Mouse (Mus musculus) embryonic facial prominence, embryonic 12.5 days (tissue): ENCODE data around the gene Olfr701. TPM values are rescaled to one million over a fixed set of nuclear protein-coding genes. Genes with fewer than 3 reads are reported as not detected.

Source experiments
- ATAC-seq: fragments of 200-750 bp; cut with Nextera tagmentation; 2 replicates; pipeline ENCODE4 v1.8.0; 2017; ENCODE audit not compliant: insufficient number of reproducible peaks, insufficient read depth, low FRiP score, low TSS enrichment
- H3K27ac ChIP-seq: fragments of 300-500 bp; sonication (generic); 2 replicates; pipeline ENCODE4 v1.5.1; 2016; ENCODE audit warnings: mild to moderate bottlenecking
- H3K27me3 ChIP-seq: fragments of 300-500 bp; sonication (generic); 2 replicates; pipeline ENCODE4 v1.6.1; 2016; ENCODE audit warnings: mild to moderate bottlenecking, moderate library complexity
- H3K36me3 ChIP-seq: fragments of 300-500 bp; sonication (generic); 2 replicates; pipeline ENCODE4 v1.6.1; 2016; ENCODE audit warnings: mild to moderate bottlenecking
- H3K4me1 ChIP-seq: fragments of 300-500 bp; sonication (generic); 2 replicates; pipeline ENCODE4 v1.6.1; 2016
- H3K4me2 ChIP-seq: fragments of 300-500 bp; sonication (generic); replicated peaks from 2 replicates; pipeline ENCODE4 v1.6.1; 2016; ENCODE audit warnings: mild to moderate bottlenecking, moderate library complexity
- H3K4me3 ChIP-seq: fragments of 300-500 bp; sonication (generic); 2 replicates; pipeline ENCODE4 v1.5.1; 2016; ENCODE audit warnings: mild to moderate bottlenecking
- H3K9ac ChIP-seq: fragments of 300-500 bp; sonication (generic); 2 replicates; pipeline ENCODE4 v1.6.1; 2016; ENCODE audit warnings: mild to moderate bottlenecking, moderate library complexity
- H3K9me3 ChIP-seq: fragments of 300-500 bp; sonication (generic); 2 replicates; pipeline ENCODE4 v1.6.1; 2016; ENCODE audit warnings: mild to moderate bottlenecking, moderate library complexity
- WGBS: fragments of 180-500 bp; shearing (Covaris S2); methylation state at CpG from one replicate; pipeline ENCODE4 v1.1.7; 2016; 5-methylcytosine and 5-hydroxymethylcytosine counted together
- polyA plus RNA-seq: library from polyadenylated mRNA; unstranded; fragments of >200 nt; fragmentation: Nextera tagmentation; extraction: Ambion mirVana; gene quantifications from 2 replicates; pipeline ENCODE4 v1.2.1, GENCODE M21; 2016

Gene Olfr701
- polyA plus RNA-seq, result not detected in 2 replicates

GRCm38 (mm10) chr7:106813829-106814228 lies at the start of gene Olfr701:
Gene Olfr701 (plus strand): TSS chr7:106814129.
- Histone ChIP-seq H3K4me1 (no peaks in the 10 kb centered on the region), H3K9me3 (no peaks in the 10 kb centered on the region), H3K4me2 (no peak within 1 kb of the TSS), H3K27me3 (no peaks in the 10 kb centered on the region), H3K36me3 (no peaks in the 10 kb centered on the region), H3K27ac (no peak within 1 kb of the TSS), H3K4me3 (no peak within 1 kb of the TSS), H3K9ac (no peak within 1 kb of the TSS)
- WGBS, result 71% methylated on average over 2 of the region's 2 CpGs
- no peak for ATAC-seq

DNA sequence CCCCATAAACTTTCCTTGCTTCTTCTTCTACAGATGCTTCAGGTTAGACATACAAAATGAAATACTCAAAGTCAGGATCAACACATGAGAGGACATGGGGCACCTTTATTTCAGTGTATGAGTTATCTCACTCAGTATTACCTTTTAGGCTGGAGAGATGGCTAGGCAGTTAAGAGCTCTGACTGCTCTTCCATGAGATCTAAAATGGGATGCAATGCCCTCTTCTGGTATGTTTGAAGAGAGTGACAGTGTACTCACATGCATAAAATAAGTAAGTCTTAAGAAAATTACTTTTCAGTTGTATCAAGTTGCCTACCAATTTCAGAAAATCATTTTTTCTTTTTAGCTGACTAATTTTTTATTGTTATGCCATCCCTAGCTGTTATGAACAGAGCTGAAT lies 25.6 kb upstream of the Olfr701 start:
- H3K4me3 ChIP-seq, result no peak overlapping the region
- no peaks in the 10 kb centered on the region for H3K9me3 ChIP-seq
- no peak overlapping the region for H3K27ac ChIP-seq
- H3K9ac ChIP-seq, result no peak overlapping the region
- H3K36me3 ChIP-seq, result no peaks in the 10 kb centered on the region
- ATAC-seq, result no peak
- no peak overlapping the region for H3K4me2 ChIP-seq
- H3K4me1 ChIP-seq, result no peaks in the 10 kb centered on the region
- no peaks in the 10 kb centered on the region for H3K27me3 ChIP-seq

GRCm38 (mm10) chr7:106793098-106793497 lies 20.8 kb upstream of the Olfr701 start, which contains the start of gene Olfr699:
Gene Olfr699 (minus strand): TSS chr7:106793198.
- no peaks in the 10 kb centered on the region for H3K4me1 ChIP-seq
- H3K9me3 ChIP-seq, result no peaks in the 10 kb centered on the region
- H3K4me3 ChIP-seq, result no peak within 1 kb of the TSS
- H3K4me2 ChIP-seq, result no peak within 1 kb of the TSS
- H3K27me3 ChIP-seq, result no peaks in the 10 kb centered on the region
- no peak for ATAC-seq
- no peaks in the 10 kb centered on the region for H3K36me3 ChIP-seq
- 79% methylated on average over 1 of the region's 1 CpGs for WGBS
- H3K9ac ChIP-seq, result no peak within 1 kb of the TSS
- H3K27ac ChIP-seq, result no peak within 1 kb of the TSS

DNA sequence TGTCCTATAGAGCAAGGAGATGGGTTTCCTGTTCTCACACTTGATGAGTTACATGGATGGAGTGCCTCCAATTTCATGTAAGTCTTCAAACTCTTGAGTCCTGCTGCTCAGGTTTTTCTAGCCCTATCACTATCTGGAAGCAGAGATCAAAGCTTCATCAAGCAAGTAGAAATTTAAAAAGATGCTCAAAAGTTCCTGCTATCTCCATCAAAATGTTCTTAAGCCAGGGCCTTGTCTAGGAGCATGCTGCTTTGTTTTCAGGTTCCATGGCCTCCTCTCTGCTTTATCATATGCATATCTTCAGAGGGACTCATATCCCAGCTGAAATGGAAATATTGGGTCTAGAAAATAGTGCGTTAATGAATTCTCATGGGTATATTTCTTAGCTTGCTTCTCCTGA lies 5.2 kb upstream of the Olfr701 start, which contains the start of gene Olfr700:
Olfr700 (minus strand) TSS at position 101 of the 400 bp plus-strand sequence.
- Histone ChIP-seq H3K27ac (no peak within 1 kb of the TSS), H3K4me2 (no peak within 1 kb of the TSS), H3K4me3 (no peak within 1 kb of the TSS), H3K36me3 (no peaks in the 10 kb centered on the region), H3K27me3 (no peaks in the 10 kb centered on the region), H3K9ac (no peak within 1 kb of the TSS), H3K9me3 (no peaks in the 10 kb centered on the region), H3K4me1 (no peaks in the 10 kb centered on the region)
- WGBS, result 79% methylated on average over 1 of the region's 1 CpGs
- ATAC-seq, result no peak

DNA sequence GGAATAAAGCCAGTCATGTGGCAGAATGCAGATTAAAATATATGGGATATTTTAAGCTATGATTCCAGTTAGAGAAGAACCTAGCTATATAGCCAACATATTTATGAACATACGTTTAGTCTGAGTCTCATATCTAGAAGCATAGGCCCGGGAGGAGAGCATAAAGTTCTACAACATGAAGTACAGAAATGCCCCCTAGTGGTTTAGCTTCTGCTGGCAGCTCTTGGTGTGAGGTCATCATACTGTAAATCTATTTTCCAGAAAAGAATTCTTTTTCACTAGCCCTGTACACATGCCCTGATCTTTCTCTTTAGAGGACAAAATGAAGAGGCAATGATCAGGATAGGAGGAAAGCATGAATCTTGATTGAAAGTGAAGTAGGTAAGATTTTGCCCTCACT lies 1.8 kb downstream of the Olfr701 start:
- Histone ChIP-seq H3K9me3 (no peaks in the 10 kb centered on the region), H3K4me2 (no peak overlapping the region), H3K4me1 (no peaks in the 10 kb centered on the region), H3K27me3 (no peaks in the 10 kb centered on the region), H3K9ac (no peak overlapping the region), H3K36me3 (no peaks in the 10 kb centered on the region), H3K27ac (no peak overlapping the region), H3K4me3 (no peak overlapping the region)
- ATAC-seq, result no peak
- 68% methylated on average over 2 of the region's 2 CpGs for whole genome bisulfite sequencing

GRCm38 (mm10) chr7:106818414-106818813 lies 4.5 kb downstream of the Olfr701 start:
- H3K4me1 ChIP-seq, result no peaks in the 10 kb centered on the region
- no peaks in the 10 kb centered on the region for H3K27me3 ChIP-seq
- H3K27ac ChIP-seq, result no peak overlapping the region
- H3K4me2 ChIP-seq, result no peak overlapping the region
- H3K9me3 ChIP-seq, result no peaks in the 10 kb centered on the region
- ATAC-seq, result no peak
- H3K9ac ChIP-seq, result no peak overlapping the region
- H3K36me3 ChIP-seq, result no peaks in the 10 kb centered on the region
- H3K4me3 ChIP-seq, result no peak overlapping the region

- H3K36me3 ChIP-seq, result no peaks in the 10 kb centered on the region
- no peaks in the 10 kb centered on the region for H3K9me3 ChIP-seq
- H3K27me3 ChIP-seq, result no peaks in the 10 kb centered on the region
- no peaks in the 10 kb centered on the region for H3K4me1 ChIP-seq
- no peak within 1 kb of the TSS for H3K27ac ChIP-seq
- no peak within 1 kb of the TSS for H3K4me2 ChIP-seq
- ATAC-seq, result no peak
- H3K4me3 ChIP-seq, result no peak within 1 kb of the TSS
- no peak within 1 kb of the TSS for H3K9ac ChIP-seq
Observed at GRCm38 (mm10) chr7:106833793-106834192, 19.9 kb downstream of the Olfr701 start, which contains the start of gene Olfr702. Gene Olfr702 (minus strand): TSS chr7:106833893.

- H3K4me3 ChIP-seq, result no peak within 1 kb of the TSS
- no peak within 1 kb of the TSS for H3K27ac ChIP-seq
- H3K27me3 ChIP-seq, result no peaks in the 10 kb centered on the region
- no peak within 1 kb of the TSS for H3K9ac ChIP-seq
- no peaks in the 10 kb centered on the region for H3K36me3 ChIP-seq
- no peak within 1 kb of the TSS for H3K4me2 ChIP-seq
- no peak for ATAC-seq
- 59% methylated on average over 2 of the region's 2 CpGs for WGBS
- H3K4me1 ChIP-seq, result no peaks in the 10 kb centered on the region
- 0 out of 2 replicates have a peak, but pooled peaks cover 4% of the 10 kb centered on the region for H3K9me3 ChIP-seq
Observed at GRCm38 (mm10) chr7:106843060-106843459, 29.1 kb downstream of the Olfr701 start, which contains the start of gene Olfr703. Gene Olfr703 (plus strand): TSS chr7:106843360.

DNA sequence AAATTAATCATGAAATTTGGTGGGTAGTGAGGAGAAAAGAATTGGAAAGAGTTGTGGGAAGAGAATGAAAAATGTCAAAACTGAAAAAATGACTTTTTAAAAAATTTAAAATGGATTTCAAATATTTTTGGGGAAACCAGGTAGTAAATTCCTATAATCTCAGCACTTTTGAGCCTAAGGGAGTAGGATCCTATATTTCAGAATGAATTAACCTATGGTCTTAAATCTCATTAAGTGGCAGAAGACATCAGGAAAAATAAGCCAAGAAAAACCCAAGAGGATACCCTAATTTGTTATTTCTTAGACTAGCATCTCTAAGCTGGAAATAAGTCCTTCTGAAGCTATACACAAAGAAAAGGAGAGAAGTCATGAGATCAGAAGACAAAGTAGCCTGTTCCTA lies 49.0 kb downstream of the Olfr701 start, which contains the start of gene Olfr704:
Olfr704 (plus strand) TSS at position 301 of the 400 bp plus-strand sequence.
- no peak within 1 kb of the TSS for H3K4me2 ChIP-seq
- no peak within 1 kb of the TSS for H3K27ac ChIP-seq
- no peaks in the 10 kb centered on the region for H3K36me3 ChIP-seq
- H3K27me3 ChIP-seq, result no peaks in the 10 kb centered on the region
- H3K9ac ChIP-seq, result no peak within 1 kb of the TSS
- H3K4me1 ChIP-seq, result no peaks in the 10 kb centered on the region
- 0 out of 2 replicates have a peak, but pooled peaks cover 4% of the 10 kb centered on the region for H3K9me3 ChIP-seq
- H3K4me3 ChIP-seq, result no peak within 1 kb of the TSS
- ATAC-seq, result no peak

Other genes starting within 250 kb of the Olfr701 start
- not detected in 2 replicates for gene Olfr693, start 133.5 kb upstream of the Olfr701 start, polyA plus RNA-seq
- not detected in 2 replicates for gene Olfr694, start 122.3 kb upstream of the Olfr701 start, polyA plus RNA-seq
- not detected in 2 replicates for gene Olfr695, start 97.7 kb upstream of the Olfr701 start, polyA plus RNA-seq
- gene Olfr697, start 71.7 kb upstream of the Olfr701 start, polyA plus RNA-seq, result not detected in 2 replicates
- gene Olfr698, start 58.7 kb upstream of the Olfr701 start, polyA plus RNA-seq, result not detected in 2 replicates
- not detected in 2 replicates for gene Olfr699, start 20.9 kb upstream of the Olfr701 start, polyA plus RNA-seq
- gene Olfr700, start 5.3 kb upstream of the Olfr701 start, polyA plus RNA-seq, result not detected in 2 replicates
- not detected in 2 replicates for gene Olfr702, start 19.8 kb downstream of the Olfr701 start, polyA plus RNA-seq
- gene Olfr703, start 29.2 kb downstream of the Olfr701 start, polyA plus RNA-seq, result not detected in 2 replicates
- not detected in 2 replicates for gene Olfr704, start 49.1 kb downstream of the Olfr701 start, polyA plus RNA-seq
- not detected in 2 replicates for gene Olfr705, start 62.8 kb downstream of the Olfr701 start, polyA plus RNA-seq
- not detected in 2 replicates for gene Olfr706, start 74.0 kb downstream of the Olfr701 start, polyA plus RNA-seq
- gene Olfr707, start 87.1 kb downstream of the Olfr701 start, polyA plus RNA-seq, result not detected in 2 replicates
- gene Olfr1532-ps1, start 93.9 kb downstream of the Olfr701 start, polyA plus RNA-seq, result not detected in 2 replicates
- gene Olfr709-ps1, start 118.1 kb downstream of the Olfr701 start, polyA plus RNA-seq, result not detected in 2 replicates
- not detected in 2 replicates for gene Olfr710, start 134.2 kb downstream of the Olfr701 start, polyA plus RNA-seq
- gene Olfr6, start 149.8 kb downstream of the Olfr701 start, polyA plus RNA-seq, result not detected in 2 replicates
- gene Olfr711, start 161.3 kb downstream of the Olfr701 start, polyA plus RNA-seq, result not detected in 2 replicates
- gene Olfr2, start 191.9 kb downstream of the Olfr701 start, polyA plus RNA-seq, result not detected in 2 replicates
- not detected in 2 replicates for gene Olfr713, start 217.0 kb downstream of the Olfr701 start, polyA plus RNA-seq